Mouse (Mus musculus): ENCODE measurements at regions not wholly inside any gene's neighbourhood (a gene's known extent, or its start where the extent isn't known, plus 50 kb on each side); places are given as distances from the start of the nearest gene placed in this dataset.

GRCm38 (mm10) chr2:51447616-51448015 lies 179.7 kb upstream of the Tas2r134 start:
- DNase-seq, result no peak

GRCm38 (mm10) chr2:51444386-51445080 lies 182.8 kb upstream of the Tas2r134 start:
- no peak for DNase-seq

GRCm38 (mm10) chr2:51443946-51444345 lies 183.4 kb upstream of the Tas2r134 start:
- no peak for DNase-seq

GRCm38 (mm10) chr2:51439047-51439446 lies 188.3 kb upstream of the Tas2r134 start:
- no peak for DNase-seq

- DNase-seq, result peak in 1 of 2 experiments; percentile 23
Measured at GRCm38 (mm10) chr2:51436590-51436989, 190.7 kb upstream of the Tas2r134 start.

- no peak for DNase-seq
Measured at GRCm38 (mm10) chr2:51431564-51431963, 195.7 kb upstream of the Tas2r134 start.

GRCm38 (mm10) chr2:51429716-51430115 lies 197.6 kb upstream of the Tas2r134 start:
- DNase-seq, result no peak

GRCm38 (mm10) chr2:51422442-51422841 lies 204.9 kb upstream of the Tas2r134 start:
- no peak for DNase-seq

GRCm38 (mm10) chr2:51417908-51418690 lies 209.2 kb upstream of the Tas2r134 start:
- no peak for DNase-seq

- DNase-seq, result no peak
Measured at GRCm38 (mm10) chr2:51388390-51388789, 238.9 kb upstream of the Tas2r134 start.

GRCm38 (mm10) chr2:51387136-51387535 lies 238.2 kb upstream of the Rnd3 start:
- no peak for DNase-seq

GRCm38 (mm10) chr2:51376597-51376996 lies 227.7 kb upstream of the Rnd3 start:
- no peak for DNase-seq

- no peak for DNase-seq
Measured at GRCm38 (mm10) chr2:51374636-51375035, 225.7 kb upstream of the Rnd3 start.

- DNase-seq, result no peak
Measured at GRCm38 (mm10) chr2:51372771-51373170, 223.9 kb upstream of the Rnd3 start.

GRCm38 (mm10) chr2:51362825-51363616 lies 214.1 kb upstream of the Rnd3 start:
- DNase-seq, result no peak

- no peak for DNase-seq
Measured at GRCm38 (mm10) chr2:51355281-51355680, 206.4 kb upstream of the Rnd3 start.

- no peak for DNase-seq
Measured at GRCm38 (mm10) chr2:51354800-51355199, 205.9 kb upstream of the Rnd3 start.

- no peak for DNase-seq
Measured at GRCm38 (mm10) chr2:51349614-51350013, 200.7 kb upstream of the Rnd3 start.

- no peak for DNase-seq
Measured at GRCm38 (mm10) chr2:51348774-51349173, 199.9 kb upstream of the Rnd3 start.

- DNase-seq, result no peak
Measured at GRCm38 (mm10) chr2:51347086-51347485, 198.2 kb upstream of the Rnd3 start.

- DNase-seq, result no peak
Measured at GRCm38 (mm10) chr2:51342421-51342820, 193.5 kb upstream of the Rnd3 start.

- DNase-seq, result no peak
Measured at GRCm38 (mm10) chr2:51334437-51334836, 185.5 kb upstream of the Rnd3 start.

- no peak for DNase-seq
Measured at GRCm38 (mm10) chr2:51327081-51327480, 178.2 kb upstream of the Rnd3 start.

GRCm38 (mm10) chr2:51321676-51322075 lies 172.8 kb upstream of the Rnd3 start:
- DNase-seq, result no peak
